Mouse (Mus musculus) liver, embryonic 14.5 days (tissue): ENCODE measurements around the gene Rab8a. TPM values are rescaled to one million over a fixed set of nuclear protein-coding genes. Genes with fewer than 3 reads are reported as not detected.

Source experiments
- ATAC-seq: fragments of 200-750 bp; cut with Nextera tagmentation; 2 replicates; pipeline ENCODE4 v1.8.0; 2017; ENCODE audit warnings: moderate number of reproducible peaks, mild to moderate bottlenecking, moderate library complexity; ENCODE audit not compliant: insufficient read depth
- DNase-seq, 3 experiments: peaks; one replicate each; pipeline ENCODE4 v3.0.0-alpha.2; 2012 to 2013; ENCODE audit warnings: low read depth in 3 of 3, low spot score in 3 of 3
- H3K27ac ChIP-seq: fragments of 300-500 bp; sonication (generic); 2 replicates; pipeline ENCODE4 v1.5.1; 2014; ENCODE audit warnings: moderate library complexity, mild to moderate bottlenecking, control low read depth, inconsistent platforms
- H3K27me3 ChIP-seq: fragments of 300-500 bp; sonication (generic); 2 replicates; pipeline ENCODE4 v1.6.1; 2014; ENCODE audit warnings: mild to moderate bottlenecking, low read length, moderate library complexity; ENCODE audit not compliant: control insufficient read depth, insufficient read depth
- H3K36me3 ChIP-seq: fragments of 300-500 bp; sonication (generic); replicated peaks from 2 replicates; pipeline ENCODE4 v1.6.1; 2014; ENCODE audit warnings: low read depth; ENCODE audit not compliant: control insufficient read depth, insufficient read depth
- H3K4me1 ChIP-seq, 2 experiments: fragments of 200-500 bp in 1 of 2; fragments of 300-500 bp in 1 of 2; sonication (generic) in 1 of 2; replicated peaks; 2 replicates each; pipeline ENCODE4 v1.6.1; 2012 to 2014; ENCODE audit warnings: antibody characterized with exemption in 1 of 2, inconsistent platforms in 1 of 2, low read length in 1 of 2; ENCODE audit not compliant: control insufficient read depth in 2 of 2, insufficient read depth in 2 of 2
- H3K4me2 ChIP-seq: fragments of 300-500 bp; sonication (generic); 2 replicates; pipeline ENCODE4 v1.6.1; 2014; ENCODE audit warnings: low read depth, mild to moderate bottlenecking, control low read depth, moderate library complexity
- H3K4me3 ChIP-seq, 2 experiments: fragments of 200-500 bp in 1 of 2; fragments of 300-500 bp in 1 of 2; sonication (generic) in 1 of 2; 2 replicates each; pipeline ENCODE4 v1.5.1; 2012 to 2014; ENCODE audit warnings: low read depth in 2 of 2, low read length in 2 of 2, mild to moderate bottlenecking in 2 of 2, control low read depth in 1 of 2, inconsistent platforms in 1 of 2, moderate library complexity in 1 of 2; ENCODE audit not compliant: insufficient read depth in 1 of 2
- H3K9ac ChIP-seq: fragments of 300-500 bp; sonication (generic); replicated peaks from 2 replicates; pipeline ENCODE4 v1.6.1; 2014; ENCODE audit warnings: mild to moderate bottlenecking, control low read depth, moderate library complexity
- H3K9me3 ChIP-seq: fragments of 300-500 bp; sonication (generic); 2 replicates; pipeline ENCODE4 v1.6.1; 2016; ENCODE audit warnings: low read length, mixed read lengths; ENCODE audit not compliant: control insufficient read depth
- CTCF ChIP-seq: IDR thresholded peaks from 2 replicates; pipeline ENCODE4 v1.5.1; 2016; ENCODE audit warnings: antibody characterized with exemption, low read depth, control low read depth
- EP300 ChIP-seq: IDR thresholded peaks from 2 replicates; pipeline ENCODE4 v1.6.1; 2016; ENCODE audit warnings: antibody characterized with exemption, low read depth
- WGBS: fragments of 180-500 bp; shearing (Covaris S2); extraction: QIAGEN DNeasy Blood & Tissue Kit; methylation state at CpG from one replicate; pipeline ENCODE4 v1.1.7; 2014; ENCODE audit not compliant: insufficient replicate concordance; 5-methylcytosine and 5-hydroxymethylcytosine counted together
- polyA plus RNA-seq, 2 experiments: library from polyadenylated mRNA; depleted of rRNA in 1 of 2; stranded (reverse) in 1 of 2; unstranded in 1 of 2; fragments of >200 nt; fragmentation: Nextera tagmentation in 1 of 2; extraction: Ambion mirVana in 1 of 2; gene quantifications; 2 replicates each; pipeline versions ENCODE4 v1.2.1 to v1.2.3; 2012 to 2014

Gene Rab8a
- polyA plus RNA-seq, 2 experiments: 50.7 to 59.7 TPM

DNA sequence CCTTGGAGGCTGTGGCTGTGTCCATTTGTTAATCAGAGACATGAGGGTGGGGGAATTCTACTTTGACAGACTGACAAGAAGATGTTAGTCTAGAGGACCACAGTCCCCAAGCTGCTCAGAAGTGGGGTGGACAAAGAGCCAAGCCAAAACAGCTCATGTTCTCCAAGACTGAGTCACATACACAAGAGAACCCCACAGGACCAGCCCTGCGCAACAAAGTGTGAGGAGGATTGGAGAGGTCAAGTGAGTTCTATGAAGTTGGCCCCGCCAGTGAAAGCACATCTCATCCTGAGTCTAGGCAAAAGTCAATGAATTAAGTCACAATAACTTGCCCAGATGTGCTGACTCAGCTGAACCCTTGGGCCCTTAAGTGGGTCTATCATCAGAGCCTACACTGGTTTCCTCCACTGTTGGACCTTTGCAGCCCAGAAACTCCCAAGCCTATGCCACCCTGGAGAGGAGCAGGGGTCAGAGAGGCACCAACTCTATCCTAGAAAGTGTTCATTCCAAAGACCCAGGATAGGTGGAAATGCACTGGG is 26.9 kb downstream of the Rab8a start:
- 69% methylated on average over 2 of the region's 2 CpGs for WGBS
- DNase-seq: no peak
- no peaks in the 10 kb centered on the region for H3K36me3 ChIP-seq

GRCm38 (mm10) chr8:72189417-72190214 is 28.6 kb downstream of the Rab8a start, which contains the start of gene Hsh2d:
TSS of gene Hsh2d (plus strand) at chr8:72189638.
- TF ChIP-seq EP300 (no peak), CTCF (peak; percentile 35; the same call in 1 of the 2 replicates)
- Histone ChIP-seq H3K27me3 (no peaks in the 10 kb centered on the region), H3K9me3 (no peaks in the 10 kb centered on the region), H3K27ac (no peak within 1 kb of the TSS), H3K9ac (no peak within 1 kb of the TSS), H3K36me3 (no peaks in the 10 kb centered on the region), H3K4me1 (no peaks in the 10 kb centered on the region), H3K4me3 (no peak within 1 kb of the TSS), H3K4me2 (no peak within 1 kb of the TSS; the same call in 1 of the 2 replicates)
- ATAC-seq: no peak
- WGBS: 47% methylated on average over 12 of the region's 12 CpGs
- no peak for DNase-seq

More for the DNA sequence above, 26.9 kb downstream of the Rab8a start:
- Histone ChIP-seq H3K27ac (no peak overlapping the region), H3K4me2 (no peak overlapping the region), H3K9me3 (no peaks in the 10 kb centered on the region), H3K4me3 (no peak overlapping the region), H3K27me3 (no peaks in the 10 kb centered on the region), H3K9ac (no peak overlapping the region), H3K4me1 (no peaks in the 10 kb centered on the region)
- TF ChIP-seq EP300 (no peak), CTCF (no peak)
- no peak for ATAC-seq

GRCm38 (mm10) chr8:72190215-72190539 is 29.2 kb downstream of the Rab8a start:
- no peaks in the 10 kb centered on the region for H3K9me3 ChIP-seq
- H3K36me3 ChIP-seq: no peaks in the 10 kb centered on the region
- H3K27ac ChIP-seq: no peak overlapping the region
- ATAC-seq (no peak), DNase-seq (no peak)
- H3K9ac ChIP-seq: no peak overlapping the region
- no peaks in the 10 kb centered on the region for H3K4me1 ChIP-seq
- H3K4me2 ChIP-seq: no peak overlapping the region
- TF ChIP-seq CTCF: no peak
- TF ChIP-seq EP300: no peak
- 60% methylated on average over 2 of the region's 2 CpGs for WGBS
- H3K4me3 ChIP-seq: no peak overlapping the region
- H3K27me3 ChIP-seq: no peaks in the 10 kb centered on the region

- no peak overlapping the region for H3K9ac ChIP-seq
- DNase-seq (no peak), ATAC-seq (no peak)
- H3K4me3 ChIP-seq: no peak overlapping the region
- H3K9me3 ChIP-seq: no peaks in the 10 kb centered on the region
- TF ChIP-seq CTCF (no peak), EP300 (no peak)
- no peak overlapping the region for H3K27ac ChIP-seq
- no peaks in the 10 kb centered on the region for H3K4me1 ChIP-seq
- H3K27me3 ChIP-seq: no peaks in the 10 kb centered on the region
- no peak overlapping the region for H3K4me2 ChIP-seq
- H3K36me3 ChIP-seq: no peaks in the 10 kb centered on the region
Observed at GRCm38 (mm10) chr8:72192065-72192464, 31.1 kb downstream of the Rab8a start.

DNA sequence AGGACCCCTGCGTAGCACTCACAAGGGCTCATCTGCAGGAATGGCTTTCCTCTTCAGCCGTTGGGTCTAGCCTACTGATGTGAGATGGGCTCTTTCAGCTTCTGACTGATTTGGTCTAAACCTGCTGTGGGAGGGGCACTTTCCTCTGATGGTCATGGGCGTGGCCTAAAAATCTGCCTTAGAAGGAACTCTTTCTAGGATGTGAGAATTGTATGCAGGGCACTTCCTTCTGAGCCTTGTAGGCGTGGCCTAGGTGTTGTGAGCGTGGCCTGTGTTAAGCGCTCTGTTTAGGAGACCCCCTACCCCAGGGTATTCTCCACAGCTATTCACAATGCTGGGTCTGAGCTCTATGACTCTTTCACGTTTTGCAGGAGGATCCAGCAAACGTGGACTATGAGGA is 37.0 kb downstream of the Rab8a start:
- ATAC-seq (no peak), DNase-seq (no peak)
- 46% methylated on average over 8 of the region's 8 CpGs for WGBS
- H3K36me3 ChIP-seq: no peaks in the 10 kb centered on the region
- peaks cover 3% of the 10 kb centered on the region for H3K9me3 ChIP-seq
- no peak overlapping the region for H3K9ac ChIP-seq
- no peak overlapping the region for H3K27ac ChIP-seq
- no peaks in the 10 kb centered on the region for H3K27me3 ChIP-seq
- no peak overlapping the region for H3K4me3 ChIP-seq
- no peak overlapping the region for H3K4me2 ChIP-seq
- TF ChIP-seq EP300: no peak
- TF ChIP-seq CTCF: no peak
- no peaks in the 10 kb centered on the region for H3K4me1 ChIP-seq
